Mouse (Mus musculus): ENCODE results near the gene Slc1a2.

GRCm38 (mm10) chr2:102662911-102663310 lies 4.5 kb downstream of the Slc1a2 start:
- TF ChIP-seq POLR2A (IDR thresholded peaks at IDR 0.05; ENCODE audit: insufficient read depth, low read depth, low read length) (no peak), CTCF (IDR thresholded peaks at IDR 0.05) (no peak), EP300 (IDR thresholded peaks at IDR 0.05; ENCODE audit: insufficient read depth, low read depth, low read length) (no peak)

Measured in heart, adult 2 months (tissue).